Mouse (Mus musculus): ENCODE measurements around the gene Dnmbp.

The Dnmbp gene

GRCm38 (mm10) chr19:43944566-43944965 is 4.6 kb upstream of the Dnmbp start:
- DNase-seq (ENCODE audit: low spot score), result no peak

DNA sequence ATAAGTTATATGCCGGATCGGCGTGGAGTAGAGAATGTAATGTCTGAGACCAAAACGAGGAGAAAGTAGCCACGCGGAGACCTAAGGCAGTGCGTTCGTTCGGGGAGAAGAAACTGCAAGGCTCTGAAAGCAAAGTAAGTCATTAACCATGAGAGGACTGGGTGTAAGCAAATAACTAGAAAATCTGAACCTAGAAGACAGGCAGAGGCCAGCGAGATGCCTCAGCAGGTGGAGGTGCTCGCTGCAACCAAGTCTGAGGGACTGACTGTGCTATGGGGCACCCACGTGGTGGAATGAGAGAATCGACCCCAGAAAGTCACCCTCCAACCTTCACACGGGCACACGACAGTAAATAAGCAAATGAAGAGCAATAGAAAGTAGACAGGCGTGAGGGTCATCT is 3.1 kb upstream of the Dnmbp start:
- DNase-seq (ENCODE audit: low spot score), result no peak

- DNase-seq (ENCODE audit: low spot score), result no peak
Measured at GRCm38 (mm10) chr19:43939171-43939768, 721 bp downstream of the Dnmbp start.

GRCm38 (mm10) chr19:43938355-43938754 is 1.6 kb downstream of the Dnmbp start:
- DNase-seq (ENCODE audit: low spot score), result peak; percentile 60

GRCm38 (mm10) chr19:43930926-43931325 is 9.1 kb downstream of the Dnmbp start:
- no peak for DNase-seq (ENCODE audit: low spot score)

- no peak for DNase-seq (ENCODE audit: low spot score)
Measured at GRCm38 (mm10) chr19:43930366-43930765, 9.6 kb downstream of the Dnmbp start.

DNA sequence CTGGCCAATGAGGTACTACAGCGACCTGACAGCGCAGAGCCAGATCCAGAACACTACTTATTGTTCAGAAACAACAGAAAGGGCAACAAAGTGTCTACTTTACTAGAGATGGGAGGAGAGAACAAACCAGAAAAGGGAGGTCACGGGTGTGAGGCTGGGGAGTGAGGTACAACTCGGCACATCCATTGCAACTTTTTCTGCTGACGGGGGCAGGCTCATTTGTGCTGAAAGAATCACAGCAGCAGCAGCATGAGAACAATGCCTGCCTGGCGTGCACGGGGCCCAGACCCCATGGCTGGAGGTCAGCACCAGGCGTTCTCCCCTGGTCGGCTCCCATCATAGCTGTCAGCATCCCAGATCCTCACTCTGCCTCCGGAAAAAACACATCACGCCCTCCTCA is 10.1 kb downstream of the Dnmbp start:
- peak; percentile 72 for DNase-seq (ENCODE audit: low spot score)

- no peak for DNase-seq (ENCODE audit: low spot score)
Measured at GRCm38 (mm10) chr19:43927967-43928366, 12.0 kb downstream of the Dnmbp start.

- DNase-seq (ENCODE audit: low spot score), result no peak
Measured at GRCm38 (mm10) chr19:43927057-43927456, 12.9 kb downstream of the Dnmbp start.

DNA sequence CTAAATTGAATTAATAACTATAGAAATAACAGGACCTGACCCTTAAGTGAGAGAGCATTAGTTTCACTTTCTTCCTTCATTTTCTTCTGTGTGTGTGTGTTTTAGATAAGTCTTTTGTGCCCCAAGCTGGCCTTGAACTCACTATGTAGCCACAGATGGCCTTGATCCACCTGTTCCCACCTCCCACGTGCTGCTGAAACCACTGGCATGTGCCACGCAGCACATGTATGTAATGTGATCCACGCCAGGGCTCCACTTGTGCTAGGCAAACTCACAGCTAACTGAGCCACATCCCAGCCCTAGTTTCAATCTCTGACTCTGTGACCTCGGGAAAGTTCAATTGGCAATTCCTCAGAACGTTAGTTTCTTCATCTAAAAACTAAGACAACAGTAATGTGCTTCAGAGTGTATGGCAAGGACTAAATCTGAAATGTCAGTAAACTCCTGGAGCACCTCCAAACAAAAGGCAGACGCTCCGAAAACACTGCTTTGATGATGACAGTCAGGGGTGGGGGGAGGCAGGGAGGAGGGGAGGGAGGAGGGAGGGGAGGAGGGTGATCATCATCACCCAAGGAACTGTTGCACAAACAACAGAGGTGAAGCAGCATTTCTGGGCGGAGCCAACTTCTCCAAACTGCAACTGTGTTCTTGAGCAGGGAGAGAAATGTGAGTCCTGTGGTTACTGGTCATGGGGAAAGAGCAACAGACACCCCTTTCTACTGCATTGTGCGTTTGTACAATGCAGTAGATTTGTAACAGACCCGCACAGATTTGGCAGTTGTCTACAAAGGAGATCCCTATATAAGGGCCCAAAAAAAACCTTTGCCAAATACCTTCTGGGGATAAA is 13.6 kb downstream of the Dnmbp start:
- DNase-seq (ENCODE audit: low spot score), result no peak

DNA sequence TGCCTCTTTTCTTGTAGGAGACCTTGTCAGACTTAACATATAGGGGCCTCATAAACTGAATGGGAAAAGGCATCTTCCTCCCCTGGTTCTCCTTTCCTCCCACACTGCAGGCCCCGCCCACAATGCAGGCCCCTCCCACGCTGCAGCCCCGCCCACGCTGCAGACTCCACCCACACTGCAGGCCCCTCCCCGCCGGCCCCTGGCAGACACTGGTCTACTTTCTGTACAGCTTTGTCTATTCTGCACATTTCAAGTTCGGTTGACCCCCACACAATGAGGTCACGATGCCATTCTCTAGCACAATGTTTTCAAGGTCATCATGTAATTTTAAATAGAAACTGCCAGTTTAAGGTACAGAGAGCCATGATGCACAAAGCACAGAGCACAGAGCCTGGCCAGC is 15.6 kb downstream of the Dnmbp start:
- DNase-seq (ENCODE audit: low spot score), result peak; percentile 85

DNA sequence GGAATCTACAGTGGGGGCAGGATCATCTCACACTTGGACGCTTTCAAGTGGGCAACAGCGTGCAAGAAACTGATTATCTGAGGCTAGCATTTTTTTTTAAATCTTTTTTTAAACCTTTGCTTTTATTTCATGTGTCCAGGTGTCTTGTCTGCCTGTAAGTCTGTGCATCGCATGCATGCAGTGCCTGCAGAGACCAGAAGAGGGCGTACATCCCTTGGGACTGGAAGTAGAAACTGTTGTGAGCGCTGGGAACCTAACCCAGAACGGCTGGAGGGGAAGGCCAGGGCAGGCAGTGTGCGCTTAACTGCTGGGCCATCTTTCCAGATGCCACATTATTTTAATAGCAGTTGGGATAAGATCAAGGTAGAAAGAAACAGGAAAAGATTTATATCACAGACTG is 17.0 kb downstream of the Dnmbp start:
- DNase-seq (ENCODE audit: low spot score), result peak; percentile 64

- no peak for DNase-seq (ENCODE audit: low spot score)
Measured at GRCm38 (mm10) chr19:43921410-43921809, 18.6 kb downstream of the Dnmbp start.

- DNase-seq (ENCODE audit: low spot score), result no peak
Measured at GRCm38 (mm10) chr19:43920453-43921300, 19.3 kb downstream of the Dnmbp start.

GRCm38 (mm10) chr19:43919841-43920240 is 20.1 kb downstream of the Dnmbp start:
- DNase-seq (ENCODE audit: low spot score), result no peak

DNA sequence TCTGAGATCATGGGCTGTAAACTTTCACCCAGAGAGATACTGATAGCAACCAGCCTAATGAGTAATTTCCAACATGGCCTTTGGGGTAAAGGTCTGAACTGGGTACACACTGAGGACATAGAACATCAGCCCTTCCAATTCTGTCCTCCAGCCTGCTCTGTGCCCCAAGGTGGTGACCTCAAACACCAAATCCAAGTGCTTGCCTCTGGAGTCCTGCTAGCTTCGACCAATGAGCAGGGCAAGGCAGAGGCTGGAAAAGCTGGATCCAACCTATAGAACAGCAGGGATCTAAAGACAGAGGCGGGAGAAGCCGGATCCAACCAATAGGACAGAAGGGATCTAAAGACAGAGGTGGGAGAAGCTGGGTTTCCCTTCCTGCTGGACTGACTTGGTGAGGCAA is 21.2 kb downstream of the Dnmbp start:
- no peak for DNase-seq (ENCODE audit: low spot score)

GRCm38 (mm10) chr19:43917763-43918162 is 22.2 kb downstream of the Dnmbp start:
- DNase-seq (ENCODE audit: low spot score), result no peak

DNA sequence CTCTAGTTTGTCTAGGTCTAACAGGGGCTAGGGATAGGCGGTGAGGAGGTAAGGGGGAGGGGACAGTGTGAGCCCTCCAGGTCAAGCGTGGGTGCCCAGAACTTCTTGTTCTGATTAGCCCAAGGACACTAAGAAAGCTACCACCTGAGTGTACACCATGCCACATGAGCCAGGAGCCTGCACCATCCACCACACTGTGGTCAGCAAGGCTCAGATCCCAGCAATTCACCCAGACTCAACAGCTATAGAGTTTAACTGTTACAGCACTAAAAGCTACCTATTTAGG is 22.6 kb downstream of the Dnmbp start:
- no peak for DNase-seq (ENCODE audit: low spot score)

DNA sequence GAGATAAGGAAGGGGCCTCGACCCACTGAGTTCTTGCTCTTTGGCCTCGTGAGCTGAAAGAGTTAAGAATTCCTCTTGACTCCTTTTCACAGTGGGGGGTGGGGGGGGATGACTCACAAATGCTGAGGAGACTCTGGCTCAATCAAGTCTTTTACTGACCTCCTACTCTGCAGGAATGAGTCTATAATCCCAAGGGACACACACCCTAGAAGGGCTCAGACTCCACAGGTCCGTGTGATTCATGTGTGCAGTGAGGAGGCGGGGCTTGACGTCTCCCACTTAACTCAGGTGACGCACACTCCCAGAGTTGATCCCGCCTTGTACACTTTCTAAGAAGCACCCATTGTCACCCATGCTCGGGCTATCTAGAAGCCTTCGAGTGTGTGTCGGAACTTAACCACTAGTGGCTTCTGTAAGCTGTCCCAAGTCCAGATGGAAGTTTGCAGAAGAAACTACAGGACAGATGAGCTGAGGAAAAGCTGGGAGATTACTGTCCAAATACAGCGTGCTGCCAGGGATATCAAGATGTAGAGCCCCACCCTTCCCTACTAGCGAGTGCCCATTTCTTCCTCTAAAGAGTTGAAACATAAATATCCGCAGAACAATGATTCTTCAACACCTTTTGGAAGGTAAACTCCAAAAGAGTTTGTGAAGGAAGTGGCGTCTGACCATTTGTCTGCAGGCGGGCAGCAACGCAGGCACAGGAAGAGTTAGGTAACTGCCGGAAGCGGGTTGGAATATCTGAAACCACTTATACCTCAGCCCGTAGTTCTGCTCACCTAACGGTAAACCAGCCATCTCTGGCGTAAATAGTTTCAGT is 23.2 kb downstream of the Dnmbp start:
- peak; percentile 64 for DNase-seq (ENCODE audit: low spot score)

- DNase-seq (ENCODE audit: low spot score), result no peak
Measured at GRCm38 (mm10) chr19:43915431-43915830, 24.6 kb downstream of the Dnmbp start.

DNA sequence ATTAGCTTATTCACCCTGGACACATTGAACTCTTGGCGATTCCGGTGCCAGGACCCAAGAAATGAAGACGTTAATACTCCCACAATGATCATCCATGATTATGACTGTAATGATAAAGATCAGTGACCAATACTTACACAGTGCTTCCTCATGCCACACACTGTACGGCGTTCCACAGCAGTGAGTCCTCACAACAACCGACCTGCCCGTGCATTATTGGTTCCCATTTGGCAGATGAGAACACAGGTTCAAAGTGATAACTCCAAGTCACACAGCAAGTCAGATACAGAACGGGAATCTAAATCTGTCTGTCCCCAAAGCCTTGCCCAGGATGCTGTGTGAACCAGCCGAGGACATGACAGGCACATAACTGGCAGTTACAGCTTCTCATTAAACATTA is 25.0 kb downstream of the Dnmbp start:
- DNase-seq (ENCODE audit: low spot score), result no peak

Measured in testis, postnatal 10 days (tissue).